Mouse (Mus musculus): ENCODE data around the gene Rftn1. TPM values are rescaled to one million over a fixed set of nuclear protein-coding genes. Genes with fewer than 3 reads are reported as not detected.

The Rftn1 gene
- polyA plus RNA-seq, 1 experiment: 18.6 TPM

DNA sequence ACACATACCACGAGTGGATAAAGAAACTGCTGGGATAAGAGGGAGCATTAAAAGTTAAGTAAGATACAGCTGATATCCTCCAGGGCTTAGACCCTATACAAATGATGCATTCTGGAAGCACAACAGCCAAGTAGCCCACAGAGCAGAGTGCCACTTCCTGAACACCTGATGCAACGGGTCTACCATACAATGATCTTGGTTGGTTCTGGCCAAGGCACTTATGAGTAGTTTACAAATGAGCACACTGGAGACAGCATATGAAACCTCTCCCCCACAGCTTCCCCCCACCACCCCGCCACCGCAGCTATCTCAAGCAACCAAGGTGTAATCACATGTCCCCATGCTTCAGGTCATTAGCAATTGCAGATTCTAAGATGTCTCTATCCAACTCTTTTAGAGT, 106.5 kb downstream of the Rftn1 start:
- 90% methylated on average over 4 of the region's 4 CpGs for WGBS

DNA sequence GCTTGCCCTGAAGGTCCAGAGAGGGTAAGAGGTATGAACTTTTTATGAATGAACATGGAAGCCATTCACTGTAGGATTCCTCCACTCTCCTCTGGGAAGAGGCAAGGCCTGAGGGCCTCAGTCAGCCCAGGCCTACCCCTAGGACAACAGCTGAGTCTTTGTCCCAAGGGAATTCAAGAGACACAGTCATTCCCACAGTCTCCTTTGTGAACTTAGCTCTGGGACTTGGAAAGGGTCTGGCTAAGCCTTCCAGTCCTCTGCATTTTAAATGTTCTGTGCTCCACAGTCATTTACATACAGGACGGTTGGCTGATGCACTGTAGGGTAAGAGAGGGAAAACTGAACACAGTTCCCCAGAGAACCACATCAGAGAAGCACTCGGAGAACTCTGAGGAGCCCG, 107.5 kb downstream of the Rftn1 start:
- WGBS: 86% methylated on average over 3 of the region's 3 CpGs
- DNase-seq: no peak
- Histone ChIP-seq H3K4me3 (ENCODE audit: insufficient read depth, low read depth, low read length) (no peak overlapping the region), H3K36me3 (ENCODE audit: control insufficient read depth, insufficient read depth, low read length) (no peaks in the 10 kb centered on the region), H3K27me3 (replicated peaks; ENCODE audit: control insufficient read depth, insufficient read depth, low read length) (no peaks in the 10 kb centered on the region), H3K27ac (ENCODE audit: insufficient read depth, low read depth, low read length) (no peak overlapping the region), H3K4me1 (ENCODE audit: control insufficient read depth, insufficient read depth, low read length) (no peaks in the 10 kb centered on the region)
- TF ChIP-seq POLR2A (IDR thresholded peaks at IDR 0.05; ENCODE audit: low read depth, low read length): no peak
- no peak for TF ChIP-seq CTCF (conservative IDR thresholded peaks at IDR 0.05; ENCODE audit: insufficient read depth, insufficient read length, low read depth, low read length)

More for the DNA sequence above, 106.5 kb downstream of the Rftn1 start:
- TF ChIP-seq POLR2A (IDR thresholded peaks at IDR 0.05; ENCODE audit: low read depth, low read length) (no peak), CTCF (conservative IDR thresholded peaks at IDR 0.05; ENCODE audit: insufficient read depth, insufficient read length, low read depth, low read length) (no peak)
- H3K4me1 ChIP-seq (ENCODE audit: control insufficient read depth, insufficient read depth, low read length): no peaks in the 10 kb centered on the region
- no peak overlapping the region for H3K27ac ChIP-seq (ENCODE audit: insufficient read depth, low read depth, low read length)
- no peaks in the 10 kb centered on the region for H3K27me3 ChIP-seq (replicated peaks; ENCODE audit: control insufficient read depth, insufficient read depth, low read length)
- H3K36me3 ChIP-seq (ENCODE audit: control insufficient read depth, insufficient read depth, low read length): no peaks in the 10 kb centered on the region
- DNase-seq: no peak
- no peak overlapping the region for H3K4me3 ChIP-seq (ENCODE audit: insufficient read depth, low read depth, low read length)

DNA sequence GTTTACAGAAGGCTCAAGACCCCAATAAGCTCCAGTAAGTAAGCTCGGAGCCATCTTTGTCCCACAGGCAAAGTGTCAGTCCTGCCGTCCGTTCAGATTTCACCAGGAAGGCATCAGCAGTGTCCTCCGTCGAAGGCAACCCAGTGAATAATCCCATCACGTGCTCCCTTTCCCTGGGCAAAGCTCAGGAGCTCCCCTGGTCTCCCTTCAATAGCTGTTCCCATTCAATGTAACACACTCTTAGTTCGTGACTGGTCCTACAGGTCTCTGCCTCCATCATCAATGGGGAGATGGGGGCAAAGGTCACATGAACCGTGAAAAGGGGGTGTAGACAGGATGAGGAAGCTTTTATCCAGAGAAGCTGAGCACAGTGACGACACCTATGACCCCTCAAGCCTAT, 108.8 kb downstream of the Rftn1 start:
- TF ChIP-seq POLR2A (IDR thresholded peaks at IDR 0.05; ENCODE audit: low read depth, low read length) (no peak), CTCF (conservative IDR thresholded peaks at IDR 0.05; ENCODE audit: insufficient read depth, insufficient read length, low read depth, low read length) (no peak)
- DNase-seq: no peak
- H3K36me3 ChIP-seq (ENCODE audit: control insufficient read depth, insufficient read depth, low read length): no peaks in the 10 kb centered on the region
- H3K27ac ChIP-seq (ENCODE audit: insufficient read depth, low read depth, low read length): no peak overlapping the region
- H3K4me3 ChIP-seq (ENCODE audit: insufficient read depth, low read depth, low read length): no peak overlapping the region
- H3K27me3 ChIP-seq (replicated peaks; ENCODE audit: control insufficient read depth, insufficient read depth, low read length): no peaks in the 10 kb centered on the region
- WGBS: 87% methylated on average over 9 of the region's 9 CpGs
- no peaks in the 10 kb centered on the region for H3K4me1 ChIP-seq (ENCODE audit: control insufficient read depth, insufficient read depth, low read length)

DNA sequence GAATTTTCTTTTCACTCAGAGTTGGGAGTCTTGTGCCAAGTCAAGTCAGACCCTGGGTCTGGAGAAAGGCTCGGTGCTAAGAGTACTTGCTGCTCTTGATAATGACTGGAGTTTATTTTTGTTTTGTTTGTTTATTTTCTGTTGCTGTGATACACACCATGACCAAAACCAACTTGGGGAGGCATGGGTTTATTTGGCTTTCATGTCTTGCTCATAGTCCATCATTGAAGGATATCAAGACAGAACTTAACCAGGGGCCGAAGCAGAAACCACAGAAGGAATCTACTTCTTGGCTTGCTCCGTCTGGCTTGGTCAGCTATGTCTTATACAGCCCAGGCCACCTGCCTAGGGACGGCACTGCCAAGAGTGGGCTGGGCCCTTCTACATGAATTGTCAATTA, 109.5 kb downstream of the Rftn1 start:
- H3K36me3 ChIP-seq (ENCODE audit: control insufficient read depth, insufficient read depth, low read length): no peaks in the 10 kb centered on the region
- H3K4me3 ChIP-seq (ENCODE audit: insufficient read depth, low read depth, low read length): no peak overlapping the region
- no peak for DNase-seq
- no peaks in the 10 kb centered on the region for H3K4me1 ChIP-seq (ENCODE audit: control insufficient read depth, insufficient read depth, low read length)
- TF ChIP-seq POLR2A (IDR thresholded peaks at IDR 0.05; ENCODE audit: low read depth, low read length) (no peak), CTCF (conservative IDR thresholded peaks at IDR 0.05; ENCODE audit: insufficient read depth, insufficient read length, low read depth, low read length) (no peak)
- H3K27ac ChIP-seq (ENCODE audit: insufficient read depth, low read depth, low read length): no peak overlapping the region
- 79% methylated on average over 4 of the region's 4 CpGs for WGBS
- H3K27me3 ChIP-seq (replicated peaks; ENCODE audit: control insufficient read depth, insufficient read depth, low read length): no peaks in the 10 kb centered on the region

DNA sequence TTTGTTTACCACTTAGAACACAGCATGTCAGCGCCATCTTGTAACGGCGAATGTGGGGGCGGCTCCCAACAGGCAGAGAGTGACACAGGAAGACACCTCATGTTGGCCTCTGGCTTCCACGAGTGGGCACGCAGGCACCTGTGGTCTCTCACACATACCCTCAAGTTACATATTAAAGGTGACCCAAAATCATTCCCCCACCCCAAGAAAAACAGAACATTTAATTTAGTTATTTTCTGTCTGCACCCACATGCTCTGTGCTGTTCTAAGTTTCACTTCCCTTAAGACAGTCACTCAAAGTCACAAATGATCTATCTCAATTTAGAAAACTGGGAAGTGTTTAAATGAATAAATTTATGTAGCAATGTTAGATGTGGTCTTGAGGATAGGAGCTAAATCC, 111.7 kb downstream of the Rftn1 start:
- Histone ChIP-seq H3K4me3 (ENCODE audit: insufficient read depth, low read depth, low read length) (no peak overlapping the region), H3K4me1 (ENCODE audit: control insufficient read depth, insufficient read depth, low read length) (no peaks in the 10 kb centered on the region), H3K36me3 (ENCODE audit: control insufficient read depth, insufficient read depth, low read length) (no peaks in the 10 kb centered on the region), H3K27me3 (replicated peaks; ENCODE audit: control insufficient read depth, insufficient read depth, low read length) (no peaks in the 10 kb centered on the region), H3K27ac (ENCODE audit: insufficient read depth, low read depth, low read length) (no peak overlapping the region)
- 97% methylated on average over 6 of the region's 6 CpGs for WGBS
- no peak for DNase-seq
- TF ChIP-seq POLR2A (IDR thresholded peaks at IDR 0.05; ENCODE audit: low read depth, low read length) (no peak), CTCF (conservative IDR thresholded peaks at IDR 0.05; ENCODE audit: insufficient read depth, insufficient read length, low read depth, low read length) (no peak)

DNA sequence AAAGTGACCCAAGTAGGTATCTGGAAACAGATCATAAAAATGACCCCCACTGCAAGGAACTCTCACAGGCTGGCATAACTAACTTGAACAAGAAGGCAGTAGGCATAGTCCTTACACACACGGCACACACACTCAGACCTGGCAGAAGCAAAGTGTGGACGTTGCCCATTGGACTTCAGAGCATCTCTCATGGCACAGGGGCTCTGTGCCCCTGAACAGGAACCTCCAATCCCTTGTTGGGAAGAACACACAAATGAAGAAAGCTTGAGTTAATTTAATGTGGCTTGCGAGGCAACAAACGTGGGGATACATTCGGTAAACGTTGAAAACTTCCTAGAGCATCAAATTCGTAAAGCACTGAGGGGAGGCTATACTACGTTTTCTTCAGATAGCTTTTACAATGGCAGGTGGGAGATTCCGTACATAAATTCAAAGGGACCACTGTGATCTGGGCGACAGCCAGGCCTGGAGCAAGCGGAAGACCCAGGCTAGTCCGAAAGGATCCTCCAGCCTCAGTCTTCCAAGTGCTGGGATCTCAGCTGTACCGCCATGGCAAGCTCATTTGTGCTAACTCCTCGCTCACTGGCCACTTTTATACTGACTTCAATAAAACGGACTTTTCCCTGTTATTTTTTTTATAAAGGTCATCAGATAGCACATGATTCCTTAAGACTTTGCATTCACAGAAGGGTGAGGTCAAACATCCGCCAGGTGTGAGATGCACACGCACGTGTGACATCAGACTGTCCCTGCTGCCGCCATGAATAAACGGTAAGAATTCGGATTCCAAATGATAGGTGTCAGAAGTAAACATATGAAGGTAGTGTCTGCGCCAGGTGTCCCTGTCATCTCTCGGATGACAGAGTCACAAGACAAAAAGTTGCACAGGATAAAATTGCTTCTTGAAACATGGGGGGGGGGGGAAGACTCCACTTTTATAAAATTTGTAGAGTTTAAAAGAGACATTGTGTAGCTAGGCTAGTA, 117.2 kb downstream of the Rftn1 start:
- DNase-seq: no peak
- no peaks in the 10 kb centered on the region for H3K36me3 ChIP-seq (ENCODE audit: control insufficient read depth, insufficient read depth, low read length)
- H3K27me3 ChIP-seq (replicated peaks; ENCODE audit: control insufficient read depth, insufficient read depth, low read length): no peaks in the 10 kb centered on the region
- no peaks in the 10 kb centered on the region for H3K4me1 ChIP-seq (ENCODE audit: control insufficient read depth, insufficient read depth, low read length)
- no peak overlapping the region for H3K27ac ChIP-seq (ENCODE audit: insufficient read depth, low read depth, low read length)
- H3K4me3 ChIP-seq (ENCODE audit: insufficient read depth, low read depth, low read length): no peak overlapping the region
- 94% methylated on average over 23 of the region's 23 CpGs for WGBS
- TF ChIP-seq POLR2A (IDR thresholded peaks at IDR 0.05; ENCODE audit: low read depth, low read length): no peak
- TF ChIP-seq CTCF (conservative IDR thresholded peaks at IDR 0.05; ENCODE audit: insufficient read depth, insufficient read length, low read depth, low read length): no peak

DNA sequence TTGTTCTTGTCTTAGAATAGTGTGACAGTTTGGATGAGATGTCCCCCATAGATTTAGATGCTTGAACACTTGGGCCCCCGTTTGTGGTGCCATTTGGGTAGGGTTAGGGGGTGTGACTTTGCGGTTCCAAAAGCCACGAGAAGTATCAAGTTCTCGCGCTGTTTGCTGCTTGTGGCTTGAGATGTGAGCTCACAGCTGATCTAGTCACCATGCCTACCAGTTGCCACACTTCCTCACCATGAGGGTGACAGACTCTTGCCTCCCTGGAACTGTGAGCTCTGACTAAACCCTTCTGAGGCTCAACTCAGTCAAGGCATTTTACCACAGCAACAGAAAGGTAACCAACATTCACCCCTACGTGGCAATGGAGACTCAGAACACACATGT, 118.9 kb downstream of the Rftn1 start:
- H3K27ac ChIP-seq (ENCODE audit: insufficient read depth, low read depth, low read length): no peak overlapping the region
- H3K4me3 ChIP-seq (ENCODE audit: insufficient read depth, low read depth, low read length): no peak overlapping the region
- no peaks in the 10 kb centered on the region for H3K36me3 ChIP-seq (ENCODE audit: control insufficient read depth, insufficient read depth, low read length)
- no peaks in the 10 kb centered on the region for H3K27me3 ChIP-seq (replicated peaks; ENCODE audit: control insufficient read depth, insufficient read depth, low read length)
- DNase-seq: no peak
- WGBS: 64% methylated on average over 6 of the region's 6 CpGs
- TF ChIP-seq CTCF (conservative IDR thresholded peaks at IDR 0.05; ENCODE audit: insufficient read depth, insufficient read length, low read depth, low read length): no peak
- no peaks in the 10 kb centered on the region for H3K4me1 ChIP-seq (ENCODE audit: control insufficient read depth, insufficient read depth, low read length)
